Mouse (Mus musculus) layer of hippocampus, adult 8-10 months (tissue): ENCODE results near the gene 6430571L13Rik. TPM values are rescaled to one million over a fixed set of nuclear protein-coding genes. Genes with fewer than 3 reads are reported as not detected.
A peak's percentile ranks its signal among the peaks of the same experiment; 100 is the strongest.

Experiments
- DNase-seq, 2 experiments: peaks; one replicate each; pipeline ENCODE4 v3.0.0; 2022; ENCODE audit warnings: low spot score in 2 of 2
- total RNA-seq, 4 experiments: library from RNA; stranded (reverse); gene quantifications; 2 replicates each; pipeline ENCODE4 v1.2.4; 2022

The 6430571L13Rik gene
- 1 to 10 TPM; 2.4 to 4.0 (median 3.4) TPM for total RNA-seq

- DNase-seq: peak; percentile 84 to 90
These were observed at the start of gene 6430571L13Rik for GRCm38 (mm10) chr9:107340267-107340859. Gene 6430571L13Rik, plus strand, starts transcription at chr9:107340602.

- peak; percentile 45 to 82 for DNase-seq
These were observed 49.5 kb upstream of the 6430571L13Rik start for GRCm38 (mm10) chr9:107290897-107291296.

- peak; percentile 36 to 54 for DNase-seq
These were observed 46.2 kb upstream of the 6430571L13Rik start for GRCm38 (mm10) chr9:107294249-107294648.

- no peak for DNase-seq
These were observed 44.8 kb upstream of the 6430571L13Rik start for GRCm38 (mm10) chr9:107295616-107296015.

- DNase-seq: no peak
These were observed 44.6 kb upstream of the 6430571L13Rik start, which contains the start of gene Cish for GRCm38 (mm10) chr9:107296016-107296040. Gene Cish, plus strand, starts transcription at chr9:107296026.

DNA sequence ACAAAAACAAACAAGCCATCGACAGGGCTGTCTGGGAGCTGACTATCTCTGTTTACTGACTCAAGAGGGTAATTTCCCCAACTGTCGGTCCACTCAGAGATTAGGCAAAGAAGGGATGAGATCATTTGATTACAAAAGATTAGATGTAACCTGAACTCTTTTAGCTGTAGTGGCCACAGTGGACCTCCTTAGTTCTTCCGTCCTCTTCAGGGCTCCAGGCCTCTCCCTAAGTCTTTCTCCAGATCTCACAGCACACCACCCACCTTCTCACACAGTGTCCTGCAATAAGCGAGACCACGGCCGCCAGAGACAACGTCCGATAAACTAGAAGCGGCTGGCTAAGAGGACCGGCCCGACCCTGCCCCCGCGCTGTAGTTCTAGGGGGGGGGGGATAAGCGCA, 44.4 kb upstream of the 6430571L13Rik start:
- DNase-seq: no peak

GRCm38 (mm10) chr9:107296501-107296965, 43.9 kb upstream of the 6430571L13Rik start:
- DNase-seq: peak; percentile 87 to 93

- DNase-seq: no peak
These were observed 43.3 kb upstream of the 6430571L13Rik start for GRCm38 (mm10) chr9:107297059-107297458.

DNA sequence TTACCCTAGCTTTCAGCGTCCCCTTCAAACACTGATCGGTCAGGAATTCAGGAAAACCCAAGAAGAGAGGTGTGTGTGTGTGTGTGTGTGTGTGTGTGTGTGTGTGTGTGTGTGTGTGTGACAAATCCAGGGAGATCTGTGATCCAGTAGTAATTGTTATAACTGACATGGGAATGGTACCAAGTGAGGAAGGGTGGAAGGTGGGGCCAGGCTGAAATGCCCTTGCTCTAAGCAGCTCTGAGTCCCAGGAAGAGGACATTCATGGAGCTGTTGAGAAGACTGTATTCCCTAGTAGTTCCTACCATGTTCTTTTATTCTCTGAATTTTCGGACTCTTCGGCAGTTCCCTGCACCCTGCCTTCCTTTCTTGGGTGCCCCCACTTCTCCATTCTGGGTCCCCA, 42.7 kb upstream of the 6430571L13Rik start:
- DNase-seq: no peak

DNA sequence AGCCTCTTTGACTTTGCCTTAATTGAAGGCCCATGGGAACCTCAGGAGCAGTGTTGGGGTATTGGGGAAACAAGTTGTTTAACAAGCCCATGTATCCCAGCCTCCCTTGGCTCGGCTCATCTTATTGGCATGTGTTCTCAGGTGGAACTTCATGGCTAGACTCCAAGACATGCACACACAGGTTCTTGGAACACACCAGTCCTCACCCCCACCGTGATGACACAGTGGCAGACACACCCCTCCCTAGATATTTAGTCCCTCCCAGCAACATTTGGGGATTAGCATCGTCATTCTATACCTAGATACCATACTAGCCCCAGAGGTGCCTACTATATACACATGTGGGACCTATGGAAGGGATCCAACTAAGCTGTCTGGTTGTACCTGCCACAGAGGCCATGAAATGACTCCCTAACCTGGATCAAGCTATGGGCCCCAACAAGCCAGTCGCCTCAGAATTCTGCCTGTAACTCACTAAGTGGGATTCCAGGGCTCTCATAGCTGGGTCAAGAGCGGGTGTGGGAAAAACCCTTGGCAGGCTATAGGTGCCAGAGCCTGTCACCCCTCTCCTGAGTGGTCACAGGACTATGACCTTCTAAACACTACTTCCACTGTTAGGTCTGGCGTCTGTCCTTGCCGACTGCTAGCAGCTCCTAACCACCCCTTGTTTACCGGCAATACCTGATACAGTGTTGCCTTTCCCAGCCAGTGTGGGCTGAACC, 42.2 kb upstream of the 6430571L13Rik start:
- no peak for DNase-seq

DNA sequence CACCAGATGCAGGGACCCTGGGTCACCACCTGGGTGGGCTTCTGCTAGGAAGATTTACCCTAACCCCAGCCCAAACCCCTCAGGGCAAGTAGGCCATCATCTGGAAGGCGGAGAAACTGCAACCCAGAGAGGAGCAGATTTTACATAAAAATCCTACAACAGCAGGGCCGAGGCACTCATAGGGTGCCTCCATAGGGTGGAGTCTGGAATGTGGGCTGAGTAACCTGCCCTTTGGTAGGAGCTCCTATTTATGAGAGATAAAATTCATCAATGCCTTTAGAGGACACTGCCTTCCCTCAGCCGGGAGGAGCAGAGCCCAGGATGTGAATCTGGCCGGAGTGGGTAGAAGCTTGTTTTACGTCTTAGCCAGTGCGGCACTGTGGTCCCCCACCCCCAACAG, 41.5 kb upstream of the 6430571L13Rik start:
- no peak for DNase-seq

- no peak for DNase-seq
These were observed 40.6 kb upstream of the 6430571L13Rik start for GRCm38 (mm10) chr9:107299783-107300182.

GRCm38 (mm10) chr9:107300224-107300973, 40.0 kb upstream of the 6430571L13Rik start:
- DNase-seq: no peak

DNA sequence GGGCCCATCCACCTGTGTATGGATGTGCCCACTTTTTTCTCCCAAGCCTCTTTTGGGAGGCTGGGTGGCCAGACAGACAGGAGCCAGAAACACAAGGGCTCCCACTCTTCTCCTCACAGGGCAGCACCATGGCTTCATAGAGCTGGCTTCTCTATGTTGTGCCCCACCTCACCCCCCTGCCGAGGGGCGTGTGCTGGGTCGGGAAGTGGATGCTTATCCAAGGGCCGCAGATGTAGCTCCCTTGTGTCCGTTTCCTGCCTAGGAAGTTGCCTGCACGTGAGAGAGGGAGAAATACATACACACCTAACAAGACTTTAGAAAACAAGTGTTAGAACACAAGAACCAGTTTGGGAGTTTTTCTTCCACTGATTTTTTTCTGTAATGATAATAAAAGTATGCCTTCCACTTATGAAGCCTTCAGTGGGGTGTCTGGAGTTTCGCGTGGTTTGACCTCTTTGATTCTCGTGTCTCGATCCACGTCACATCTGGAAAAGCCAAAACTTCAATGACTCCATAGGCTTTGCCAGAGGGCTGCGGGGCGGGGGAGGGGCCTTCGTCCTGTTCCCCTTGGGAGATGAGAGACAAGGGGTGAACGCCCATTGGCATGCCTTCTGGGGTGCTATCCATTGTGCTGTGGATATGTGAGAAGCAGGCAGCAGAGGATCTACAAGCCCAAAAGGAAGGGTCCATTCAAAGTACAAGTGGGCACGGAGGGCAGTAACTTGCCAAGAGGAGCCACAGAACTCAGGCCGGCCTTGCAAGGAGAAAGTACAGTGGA, 38.7 kb upstream of the 6430571L13Rik start:
- DNase-seq: no peak

DNA sequence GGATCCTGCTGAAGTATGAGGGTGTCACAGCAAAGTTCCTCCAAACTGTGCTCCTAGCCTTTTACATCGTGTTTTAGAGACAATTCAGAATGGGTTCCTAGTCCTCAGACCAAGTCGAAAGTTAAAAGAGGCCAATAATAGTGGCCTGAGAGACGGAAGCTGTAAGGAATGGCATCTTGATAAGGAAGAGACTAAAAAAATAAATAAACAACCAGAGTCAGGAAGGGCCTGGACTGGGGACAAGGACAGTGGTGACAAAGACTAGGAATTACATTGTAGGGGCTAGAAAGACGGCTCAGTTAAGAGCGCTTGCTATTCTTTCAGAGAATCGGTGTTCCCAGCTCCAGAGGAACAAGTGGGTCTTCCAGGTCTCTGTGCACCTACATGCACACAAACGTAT, 37.8 kb upstream of the 6430571L13Rik start:
- no peak for DNase-seq

DNA sequence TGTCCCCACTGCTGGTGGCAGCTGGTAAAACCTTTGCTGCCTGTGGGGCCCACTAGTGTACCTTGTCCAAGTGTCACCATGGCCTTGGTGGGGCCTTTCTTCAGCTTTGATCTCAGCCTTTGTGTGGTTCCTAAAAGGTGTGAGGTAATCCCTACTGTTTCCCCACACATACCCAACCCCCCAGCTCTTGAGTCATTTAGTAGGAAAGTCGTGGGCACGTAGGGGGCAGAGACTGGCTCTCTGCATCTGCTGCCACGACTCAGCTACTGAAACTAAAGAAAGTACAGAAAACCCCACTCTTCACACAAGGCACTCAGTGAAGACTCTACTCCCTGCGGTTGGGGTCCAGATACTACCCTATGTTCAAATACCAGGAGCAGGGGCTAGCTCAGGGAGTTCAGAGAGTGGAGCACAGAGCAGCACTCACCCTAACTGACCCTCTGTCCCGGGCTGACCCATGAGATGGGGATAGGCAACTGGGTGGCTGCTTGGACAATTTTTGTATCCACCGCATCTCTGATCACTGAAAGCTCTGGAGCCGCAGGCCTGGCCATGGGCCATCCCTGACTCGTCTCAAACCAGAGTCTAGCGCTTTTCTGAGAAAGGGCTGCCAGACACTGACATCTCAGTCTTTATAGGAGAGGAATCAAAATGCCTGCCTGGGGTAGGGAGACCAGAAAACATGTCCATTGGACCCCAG, 37.1 kb upstream of the 6430571L13Rik start:
- DNase-seq: no peak

DNA sequence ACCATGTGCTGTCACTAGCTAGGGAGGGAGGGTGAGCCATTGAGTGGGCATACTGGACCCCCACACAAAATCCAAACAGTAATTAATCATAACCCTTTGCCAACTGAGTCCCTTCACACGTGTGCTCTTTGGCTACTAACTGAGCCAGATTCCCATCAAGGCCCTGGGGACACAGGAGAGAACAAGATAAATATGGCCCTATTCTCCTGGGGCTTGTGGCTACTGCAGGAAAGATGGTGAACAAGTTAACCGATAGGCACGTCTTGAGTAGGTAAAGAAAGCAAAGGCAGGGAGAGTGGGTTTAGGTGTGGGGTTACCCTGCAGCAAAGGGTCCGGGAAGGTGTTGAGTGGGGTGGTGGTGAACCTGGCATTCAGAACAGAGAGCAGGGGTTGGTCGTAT, 36.5 kb upstream of the 6430571L13Rik start:
- DNase-seq: no peak

GRCm38 (mm10) chr9:107304383-107304782, 36.0 kb upstream of the 6430571L13Rik start:
- DNase-seq: no peak

- no peak for DNase-seq
These were observed 35.4 kb upstream of the 6430571L13Rik start for GRCm38 (mm10) chr9:107305012-107305411.

DNA sequence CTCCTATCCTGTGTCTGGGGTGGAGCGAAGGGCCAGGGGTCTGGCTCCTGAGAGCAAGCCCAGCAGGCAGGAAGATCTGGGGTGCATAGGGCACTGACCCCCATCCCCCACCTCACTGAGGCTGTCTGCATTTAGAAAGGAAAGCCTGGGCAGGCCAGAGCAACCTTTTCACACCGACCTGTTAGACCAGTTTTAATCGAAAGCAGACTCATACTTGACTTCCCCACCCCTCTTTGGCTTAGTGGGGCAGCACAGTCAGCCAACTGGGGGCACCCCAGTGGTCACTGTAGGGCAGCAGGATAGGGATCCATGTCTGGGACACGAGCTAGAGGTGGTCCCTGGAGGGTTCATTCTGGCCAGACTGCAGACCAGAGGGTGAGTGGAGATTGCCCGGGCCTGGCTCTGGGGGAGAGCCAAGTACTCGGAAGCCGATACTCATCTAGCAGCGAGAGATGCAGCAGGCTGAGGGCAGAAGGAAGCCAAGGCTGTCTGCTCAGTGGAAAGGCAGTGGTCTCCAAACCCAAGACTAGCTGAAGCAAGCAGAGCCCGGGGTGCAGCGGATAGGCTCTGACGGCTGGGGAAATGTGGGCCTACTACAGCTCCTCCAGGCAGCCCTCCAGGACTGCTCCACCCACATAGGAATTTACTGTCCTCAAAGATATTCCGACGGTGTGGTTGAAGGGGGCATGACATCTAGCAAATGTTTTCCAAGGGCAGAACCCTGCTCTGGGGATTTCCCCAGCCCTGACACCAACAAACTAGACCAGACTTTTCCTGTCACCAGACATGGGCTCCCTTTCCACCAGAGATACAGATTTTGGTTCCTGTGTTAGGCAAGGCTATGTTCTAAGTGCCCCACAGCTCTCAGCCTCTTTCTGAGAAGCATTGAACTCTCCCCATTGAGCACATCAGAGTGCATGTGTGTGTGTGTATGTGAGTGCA, 34.5 kb upstream of the 6430571L13Rik start:
- DNase-seq: no peak
